Mouse (Mus musculus): ENCODE results near the gene Lag3. TPM values are rescaled to one million over a fixed set of nuclear protein-coding genes. Genes with fewer than 3 reads are reported as not detected.

Lag3 gene
- polyA plus RNA-seq, 1 experiment from 2014 or later = 2.1 TPM

- ATAC-seq (replicated peaks; ENCODE audit: low FRiP score, low TSS enrichment, low read depth) (no peak), DNase-seq (ENCODE audit: low spot score) (no peak)
- WGBS = 49% methylated on average over 1 of the region's 1 CpGs
- Histone ChIP-seq H3K9me3 (ENCODE audit: control insufficient read depth, low read length) (no peaks in the 10 kb centered on the region), H3K4me3 (ENCODE audit: low read depth, low read length) (peak overlapping the region; percentile 86), H3K9ac (ENCODE audit: low read length) (peak overlapping the region; percentile 45), H3K4me1 (replicated peaks; ENCODE audit: control insufficient read depth, insufficient read depth, low read length) (peaks cover 29% of the 10 kb centered on the region), H3K4me2 (ENCODE audit: low read length) (peak overlapping the region; percentile 90), H3K27ac (ENCODE audit: low read depth) (peak overlapping the region; percentile 97), H3K27me3 (replicated peaks; ENCODE audit: control insufficient read depth, insufficient read depth, low read length) (no peaks in the 10 kb centered on the region), H3K36me3 (ENCODE audit: control insufficient read depth, insufficient read depth, low read length) (peaks cover 17% of the 10 kb centered on the region)
Observed at GRCm38 (mm10) chr6:124930231-124930630, 18.7 kb upstream of the Lag3 start.

- Histone ChIP-seq H3K27ac (ENCODE audit: low read depth) (peak overlapping the region; percentile 85), H3K9ac (ENCODE audit: low read length) (peak overlapping the region; percentile 27; the same call in 1 of the 2 replicates), H3K4me2 (ENCODE audit: low read length) (peak overlapping the region; percentile 39), H3K27me3 (replicated peaks; ENCODE audit: control insufficient read depth, insufficient read depth, low read length) (no peaks in the 10 kb centered on the region), H3K4me1 (replicated peaks; ENCODE audit: control insufficient read depth, insufficient read depth, low read length) (peaks cover 32% of the 10 kb centered on the region), H3K36me3 (ENCODE audit: control insufficient read depth, insufficient read depth, low read length) (no peaks in the 10 kb centered on the region), H3K4me3 (ENCODE audit: low read depth, low read length) (no peak overlapping the region), H3K9me3 (ENCODE audit: control insufficient read depth, low read length) (no peaks in the 10 kb centered on the region)
- no peak for DNase-seq (ENCODE audit: low spot score)
- 25% methylated on average over 5 of the region's 5 CpGs for WGBS
- no peak for ATAC-seq (replicated peaks; ENCODE audit: low FRiP score, low TSS enrichment, low read depth)
Observed at GRCm38 (mm10) chr6:124925941-124926340, 14.4 kb upstream of the Lag3 start.

- Histone ChIP-seq H3K4me2 (ENCODE audit: low read length) (peak overlapping the region; percentile 39), H3K4me1 (replicated peaks; ENCODE audit: control insufficient read depth, insufficient read depth, low read length) (peaks cover 37% of the 10 kb centered on the region), H3K27me3 (replicated peaks; ENCODE audit: control insufficient read depth, insufficient read depth, low read length) (no peaks in the 10 kb centered on the region), H3K9ac (ENCODE audit: low read length) (peak overlapping the region; percentile 27), H3K27ac (ENCODE audit: low read depth) (peak overlapping the region; percentile 85), H3K9me3 (ENCODE audit: control insufficient read depth, low read length) (no peaks in the 10 kb centered on the region), H3K36me3 (ENCODE audit: control insufficient read depth, insufficient read depth, low read length) (no peaks in the 10 kb centered on the region), H3K4me3 (ENCODE audit: low read depth, low read length) (no peak overlapping the region)
- DNase-seq (ENCODE audit: low spot score) = no peak
- WGBS = 9% methylated on average over 12 of the region's 12 CpGs
- ATAC-seq (replicated peaks; ENCODE audit: low FRiP score, low TSS enrichment, low read depth) = no peak
Observed at GRCm38 (mm10) chr6:124925173-124925793, 13.8 kb upstream of the Lag3 start.

GRCm38 (mm10) chr6:124921539-124921938 is 10.0 kb upstream of the Lag3 start:
- no peak overlapping the region for H3K4me3 ChIP-seq (ENCODE audit: low read depth, low read length)

GRCm38 (mm10) chr6:124920318-124921085 is 9.0 kb upstream of the Lag3 start:
- Histone ChIP-seq H3K4me3 (ENCODE audit: low read depth, low read length) (peak overlapping the region; percentile 25; the same call in 1 of the 2 replicates), H3K36me3 (ENCODE audit: control insufficient read depth, insufficient read depth, low read length) (no peaks in the 10 kb centered on the region), H3K4me1 (replicated peaks; ENCODE audit: control insufficient read depth, insufficient read depth, low read length) (peaks cover 46% of the 10 kb centered on the region), H3K4me2 (ENCODE audit: low read length) (peak overlapping the region; percentile 82), H3K27me3 (replicated peaks; ENCODE audit: control insufficient read depth, insufficient read depth, low read length) (no peaks in the 10 kb centered on the region), H3K9ac (ENCODE audit: low read length) (peak overlapping the region; percentile 32; the same call in 1 of the 2 replicates), H3K27ac (ENCODE audit: low read depth) (peak overlapping the region; percentile 99), H3K9me3 (ENCODE audit: control insufficient read depth, low read length) (no peaks in the 10 kb centered on the region)
- 34% methylated on average over 9 of the region's 9 CpGs for WGBS
- DNase-seq (ENCODE audit: low spot score) = no peak
- no peak for ATAC-seq (replicated peaks; ENCODE audit: low FRiP score, low TSS enrichment, low read depth)

More at GRCm38 (mm10) chr6:124921539-124921938, 10.0 kb upstream of the Lag3 start:
- Histone ChIP-seq H3K27ac (ENCODE audit: low read depth) (peak overlapping the region; percentile 99), H3K9me3 (ENCODE audit: control insufficient read depth, low read length) (no peaks in the 10 kb centered on the region), H3K4me2 (ENCODE audit: low read length) (no peak overlapping the region), H3K9ac (ENCODE audit: low read length) (no peak overlapping the region), H3K36me3 (ENCODE audit: control insufficient read depth, insufficient read depth, low read length) (no peaks in the 10 kb centered on the region), H3K27me3 (replicated peaks; ENCODE audit: control insufficient read depth, insufficient read depth, low read length) (no peaks in the 10 kb centered on the region), H3K4me1 (replicated peaks; ENCODE audit: control insufficient read depth, insufficient read depth, low read length) (peaks cover 46% of the 10 kb centered on the region)
- WGBS = 56% methylated on average over 4 of the region's 4 CpGs
- DNase-seq (ENCODE audit: low spot score) (no peak), ATAC-seq (replicated peaks; ENCODE audit: low FRiP score, low TSS enrichment, low read depth) (no peak)

GRCm38 (mm10) chr6:124919695-124920317 is 8.3 kb upstream of the Lag3 start, which contains the start of gene Ptms:
Gene Ptms, minus strand, starts transcription at chr6:124920103.
- H3K36me3 ChIP-seq (ENCODE audit: control insufficient read depth, insufficient read depth, low read length) = peaks cover 3% of the 10 kb centered on the region
- DNase-seq (ENCODE audit: low spot score) = peak; percentile 88
- H3K27ac ChIP-seq (ENCODE audit: low read depth) = peak within 1 kb of the TSS; percentile 99
- H3K9ac ChIP-seq (ENCODE audit: low read length) = peak within 1 kb of the TSS; percentile 32; the same call in 1 of the 2 replicates
- peak within 1 kb of the TSS; percentile 82 for H3K4me2 ChIP-seq (ENCODE audit: low read length)
- 0% methylated on average over 13 of the region's 13 CpGs for WGBS
- H3K9me3 ChIP-seq (ENCODE audit: control insufficient read depth, low read length) = no peaks in the 10 kb centered on the region
- no peaks in the 10 kb centered on the region for H3K27me3 ChIP-seq (replicated peaks; ENCODE audit: control insufficient read depth, insufficient read depth, low read length)
- H3K4me1 ChIP-seq (replicated peaks; ENCODE audit: control insufficient read depth, insufficient read depth, low read length) = peaks cover 46% of the 10 kb centered on the region
- H3K4me3 ChIP-seq (ENCODE audit: low read depth, low read length) = peak within 1 kb of the TSS; percentile 25
- ATAC-seq (replicated peaks; ENCODE audit: low FRiP score, low TSS enrichment, low read depth) = peak; percentile 82

- Histone ChIP-seq H3K4me2 (ENCODE audit: low read length) (peak overlapping the region; percentile 82), H3K27me3 (replicated peaks; ENCODE audit: control insufficient read depth, insufficient read depth, low read length) (no peaks in the 10 kb centered on the region), H3K27ac (ENCODE audit: low read depth) (peak overlapping the region; percentile 99), H3K4me3 (ENCODE audit: low read depth, low read length) (peak overlapping the region; percentile 76), H3K36me3 (ENCODE audit: control insufficient read depth, insufficient read depth, low read length) (peaks cover 10% of the 10 kb centered on the region), H3K9me3 (ENCODE audit: control insufficient read depth, low read length) (no peaks in the 10 kb centered on the region), H3K4me1 (replicated peaks; ENCODE audit: control insufficient read depth, insufficient read depth, low read length) (peaks cover 54% of the 10 kb centered on the region), H3K9ac (ENCODE audit: low read length) (no peak overlapping the region; the same call in 1 of the 2 replicates)
- no peak for ATAC-seq (replicated peaks; ENCODE audit: low FRiP score, low TSS enrichment, low read depth)
- no peak for DNase-seq (ENCODE audit: low spot score)
- WGBS = 16% methylated on average over 14 of the region's 14 CpGs
Observed at GRCm38 (mm10) chr6:124918890-124919627, 7.6 kb upstream of the Lag3 start.

GRCm38 (mm10) chr6:124918331-124918690 is 6.8 kb upstream of the Lag3 start:
- Histone ChIP-seq H3K36me3 (ENCODE audit: control insufficient read depth, insufficient read depth, low read length) (peaks cover 18% of the 10 kb centered on the region), H3K4me3 (ENCODE audit: low read depth, low read length) (peak overlapping the region; percentile 76), H3K27me3 (replicated peaks; ENCODE audit: control insufficient read depth, insufficient read depth, low read length) (no peaks in the 10 kb centered on the region), H3K27ac (ENCODE audit: low read depth) (peak overlapping the region; percentile 99), H3K9ac (ENCODE audit: low read length) (peak overlapping the region; percentile 99), H3K9me3 (ENCODE audit: control insufficient read depth, low read length) (no peaks in the 10 kb centered on the region), H3K4me1 (replicated peaks; ENCODE audit: control insufficient read depth, insufficient read depth, low read length) (peaks cover 56% of the 10 kb centered on the region), H3K4me2 (ENCODE audit: low read length) (peak overlapping the region; percentile 82)
- DNase-seq (ENCODE audit: low spot score) (no peak), ATAC-seq (replicated peaks; ENCODE audit: low FRiP score, low TSS enrichment, low read depth) (no peak)
- WGBS = 8% methylated on average over 7 of the region's 7 CpGs

Measured in intestine, embryonic 14.5 days (tissue).